Mouse (Mus musculus) heart, postnatal 36 days (tissue): ENCODE data around the gene Evl. TPM values are rescaled to one million over a fixed set of nuclear protein-coding genes. Genes with fewer than 3 reads are reported as not detected.

Experiments used
- DNase-seq, 2 experiments: peaks; one replicate each; pipeline ENCODE4 v3.0.0; 2021 to 2022
- intact Hi-C: fragments of 180-260 bp; cut with DNase I; formaldehyde crosslinking; loops from one replicate; pipeline ENCODE4 v1.15.1; 2025
- microRNA-seq, 2 experiments: library from miRNA; unstranded; fragments of <30 nt; microRNA quantifications; one replicate each; pipeline ENCODE4 v1.2.0; 2021; ENCODE audit warnings: borderline number of aligned reads in 2 of 2
- total RNA-seq, 2 experiments: library from RNA; stranded (reverse); gene quantifications; 2 replicates each; pipeline ENCODE4 v1.2.3; 2021

Gene Evl
- total RNA-seq, 2 experiments from 2014 or later = 46.8 to 48.7 TPM

DNA sequence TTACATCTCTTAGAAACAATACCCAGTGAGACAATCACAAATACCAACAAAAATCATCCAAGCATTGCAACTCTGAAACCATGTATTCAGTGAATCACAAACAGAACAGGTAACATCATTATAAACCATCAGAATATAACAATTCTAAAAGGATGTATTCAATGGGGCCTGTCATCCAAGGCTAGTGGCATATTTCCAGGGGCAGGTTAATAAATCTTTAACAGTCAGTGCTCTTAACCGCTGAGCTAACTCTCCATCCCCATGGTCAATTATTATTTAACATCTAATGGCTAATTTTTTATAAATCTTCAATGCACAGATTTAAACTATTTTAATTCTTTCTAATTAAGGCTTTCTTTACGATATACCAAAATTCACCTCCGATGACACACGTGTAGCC is 167.9 kb downstream of the Evl start:
- intact Hi-C loops = no loop called here
- DNase-seq = no peak

DNA sequence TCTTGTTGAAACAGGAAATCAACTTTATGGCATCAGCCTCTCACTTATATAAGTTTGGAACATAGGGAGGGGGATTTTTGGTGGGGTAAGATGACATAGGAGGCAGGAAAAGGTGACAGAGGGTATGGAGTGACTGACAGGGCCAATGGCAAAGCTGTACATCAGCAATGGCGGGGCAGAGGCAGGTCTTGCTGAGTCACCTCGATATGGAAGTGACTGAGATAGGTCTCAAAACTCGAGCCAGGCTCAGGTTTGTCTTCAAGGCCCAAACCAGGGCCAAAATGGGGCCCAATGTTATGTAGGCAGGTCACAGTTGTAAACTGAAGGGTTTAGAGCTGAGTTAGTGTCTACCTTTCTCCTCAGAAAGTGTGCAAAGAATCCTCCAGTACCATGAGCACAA is 169.3 kb downstream of the Evl start:
- intact Hi-C loops = no loop called here

DNA sequence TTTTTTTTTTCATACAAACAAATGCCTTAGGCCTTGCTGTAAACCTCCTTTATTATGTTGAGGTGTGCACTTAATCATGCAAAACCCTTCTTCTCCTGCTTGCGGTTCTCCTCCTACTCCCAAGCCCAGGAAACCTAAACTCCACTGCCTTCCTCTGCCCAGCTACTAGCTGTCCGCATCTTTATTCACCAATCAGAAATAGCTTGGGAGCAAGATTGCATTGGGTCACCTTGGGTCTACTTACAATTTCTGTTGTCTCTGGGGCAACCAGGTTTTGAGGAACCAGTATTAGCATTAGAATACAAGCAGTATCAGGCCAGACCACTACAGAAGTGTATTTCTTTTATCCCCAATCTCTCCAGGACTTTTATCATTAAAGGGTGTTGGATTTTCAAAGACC is 179.9 kb downstream of the Evl start:
- intact Hi-C loops = no loop called here
- DNase-seq = no peak

More for the DNA sequence above, 169.3 kb downstream of the Evl start:
- DNase-seq = no peak

DNA sequence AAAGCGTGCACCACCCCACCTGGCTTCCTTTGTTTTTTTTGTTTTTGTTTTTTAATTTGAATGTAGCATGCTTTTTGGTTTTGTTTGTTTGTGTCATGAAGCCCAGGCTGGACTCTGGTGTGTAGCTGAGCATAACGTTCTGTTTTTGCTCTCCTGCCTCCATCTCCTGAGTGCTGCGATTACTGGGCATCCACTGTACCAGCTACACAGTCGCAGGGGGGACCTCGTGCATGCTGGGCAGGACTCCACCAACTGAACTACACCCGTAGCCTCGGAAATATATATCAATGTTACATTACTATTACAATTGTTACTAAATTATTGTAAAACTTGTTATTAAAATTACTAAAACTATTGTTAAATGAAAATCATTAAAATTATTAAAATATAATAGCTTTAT is 183.3 kb downstream of the Evl start:
- no peak for DNase-seq
- intact Hi-C loops = no loop called here

Small RNA genes lying within 50 kb of the gene (microRNA-seq; reads per million reads assigned to microRNA genes)
- 0 reads per million in 2 experiments for gene Gm23872
- gene Mir342 = 2,065 to 2,351 reads per million in 2 experiments

Other genes with a start within 250 kb of the Evl start
- gene Hhipl1, start 248.4 kb upstream of the Evl start, total RNA-seq = 1 to 10 TPM in 1 of 2 experiments, under 1 TPM in 1; 0.94 to 1.6 TPM
- gene Cyp46a1, start 220.3 kb upstream of the Evl start, total RNA-seq = under 1 TPM; 0.41 to 0.44 TPM
- gene Eml1, start 183.8 kb upstream of the Evl start, total RNA-seq = 10 to 100 TPM; 74.3 to 87.1 TPM
- gene Degs2, start 147.6 kb downstream of the Evl start, total RNA-seq = under 1 TPM; 0.27 to 0.92 TPM
- 10 to 100 TPM; 38.3 to 42.7 TPM for gene Yy1, start 238.3 kb downstream of the Evl start, total RNA-seq